Mouse (Mus musculus): ENCODE results near the gene Dgkg.

GRCm38 (mm10) chr16:22642054-22642453 lies 15.0 kb downstream of the Dgkg start:
- no peak for TF ChIP-seq ZC3H11A (IDR thresholded peaks at IDR 0.05; ENCODE audit: borderline replicate concordance, low read depth, low read length)
- no peak for TF ChIP-seq HCFC1 (IDR thresholded peaks at IDR 0.05; ENCODE audit: borderline replicate concordance, insufficient read depth, low read length)
- no peak for TF ChIP-seq CHD2 (IDR thresholded peaks at IDR 0.05; ENCODE audit: low read depth, low read length)
- no peak for TF ChIP-seq ZNF384 (IDR thresholded peaks at IDR 0.05; ENCODE audit: low read depth, low read length)
- no peak for TF ChIP-seq MAFK (IDR thresholded peaks at IDR 0.05; ENCODE audit: insufficient read depth, low read depth, low read length)
